Mouse (Mus musculus): ENCODE measurements around the gene Tax1bp1.

DNA sequence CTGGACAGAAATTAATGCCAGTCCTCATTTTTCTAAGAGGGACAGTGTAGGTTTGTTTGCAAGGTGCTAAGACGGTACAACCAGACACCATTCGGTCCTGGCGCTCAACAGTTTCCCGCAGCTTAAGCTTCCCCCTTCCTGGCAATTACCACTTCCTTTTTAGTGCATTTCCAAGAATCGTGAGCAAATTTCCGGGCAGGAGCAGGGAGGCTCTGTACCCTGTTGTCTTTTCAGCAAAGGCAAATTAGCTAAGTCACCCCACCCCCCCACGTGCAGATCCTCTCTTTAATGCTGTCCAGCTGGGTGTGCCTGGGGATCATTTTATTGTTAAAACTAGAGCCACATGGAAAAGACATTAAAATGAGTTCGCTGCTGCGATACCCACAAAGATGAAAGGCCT, 88.7 kb downstream of the Tax1bp1 start:
- TF ChIP-seq POLR2A (IDR thresholded peaks at IDR 0.05; ENCODE audit: extremely low read depth, insufficient read depth, low read length) (no peak), CTCF (IDR thresholded peaks at IDR 0.05; ENCODE audit: low read depth, low read length) (no peak)

All from liver, adult 2 months (tissue).